ENCODE assay signal across 8 mouse cellular contexts in the genomic region with DNA sequence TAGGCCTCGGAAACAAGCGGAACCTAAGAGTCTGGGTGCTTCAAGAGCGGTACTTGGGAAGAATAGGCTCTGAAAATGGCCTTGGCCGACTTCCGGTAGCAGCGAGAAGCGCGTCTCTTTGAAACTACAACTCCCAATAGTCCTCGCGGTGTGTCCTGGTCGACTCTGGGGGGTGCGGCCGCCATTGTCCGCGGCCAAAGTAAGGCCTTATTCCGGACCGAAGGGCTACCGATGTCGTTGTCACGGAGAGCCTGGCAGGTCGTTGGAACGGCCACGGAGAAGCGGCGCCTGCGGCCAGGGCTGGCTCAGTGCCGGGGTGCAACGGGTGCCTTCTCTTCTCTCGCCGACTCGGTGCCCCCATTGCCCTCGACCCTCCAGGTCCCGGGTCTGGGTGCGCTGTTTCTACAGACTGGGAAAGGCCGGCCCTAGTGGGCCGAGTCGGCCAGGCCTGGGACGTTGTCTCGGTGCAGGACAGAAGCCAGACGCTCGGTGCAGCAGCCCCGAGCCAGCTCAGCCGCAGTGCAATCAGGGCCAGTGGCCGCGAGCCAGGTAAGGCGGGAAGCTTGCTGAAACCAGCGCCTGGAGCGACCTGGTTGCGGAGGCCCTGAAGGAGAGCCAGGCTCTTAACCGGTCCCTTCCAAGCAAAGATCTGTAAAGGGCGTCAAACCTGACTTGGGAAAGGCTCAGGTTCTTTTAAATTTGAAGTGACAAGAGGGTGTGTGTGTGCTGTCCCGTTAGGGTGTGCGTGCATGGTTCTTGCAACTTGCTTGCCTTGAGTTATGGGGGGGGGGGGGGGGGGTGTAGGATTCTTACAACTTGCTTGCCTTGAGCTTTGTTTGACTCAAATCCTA. TPM values are rescaled to one million over a fixed set of nuclear protein-coding genes. Genes with fewer than 3 reads are reported as not detected.
DNase-seq lines count a peak whose midpoint lies in the region; ATAC-seq and TF ChIP-seq lines count a peak whose summit lies in the region.

Gene Zfp606 (plus strand): TSS at position 136 of the 851 bp plus-strand sequence.

- H3K9me3 ChIP-seq in heart, embryonic 13.5 days: no peaks in the 10 kb centered on the region; the same call in 1 of the 2 replicates
- H3K9me3 ChIP-seq in liver, embryonic 12.5 days (replicated peaks): no peaks in the 10 kb centered on the region
- H3K9me3 ChIP-seq in stomach, embryonic 15.5 days: no peaks in the 10 kb centered on the region

- H3K36me3 ChIP-seq in heart, embryonic 13.5 days: peaks cover 33% of the 10 kb centered on the region
- H3K36me3 ChIP-seq in liver, embryonic 12.5 days: peaks cover 32% of the 10 kb centered on the region
- H3K36me3 ChIP-seq in stomach, embryonic 15.5 days: peaks cover 29% of the 10 kb centered on the region

- peaks cover 7% of the 10 kb centered on the region; the same call in 1 of the 2 replicates for H3K4me1 ChIP-seq in heart, embryonic 13.5 days
- peaks cover 7% of the 10 kb centered on the region for H3K4me1 ChIP-seq in liver, embryonic 12.5 days
- H3K4me1 ChIP-seq in stomach, embryonic 15.5 days: no peaks in the 10 kb centered on the region

- TF ChIP-seq POLR2A in brain, embryonic 14.5 days (IDR thresholded peaks at IDR 0.05; ENCODE audit: borderline replicate concordance, extremely low read depth, insufficient read depth, insufficient read length, poor library complexity, severe bottlenecking): peak; percentile 46; the same call in 1 of the 2 replicates

- peak; percentile 83 for DNase-seq in CD4-positive helper T cell, adult 2 months (ENCODE audit: low read depth, low spot score)
- peak; percentile 98 for DNase-seq in brain, embryonic 14.5 days (ENCODE audit: low read depth)
- peak; percentile 43 for DNase-seq in fat pad, adult 2 months (ENCODE audit: extremely low read depth, low read depth, low spot score)
- peak; percentile 91 for DNase-seq in kidney, postnatal 10 days
- DNase-seq in natural killer cell, adult 2 months (ENCODE audit: low spot score in 2 of 2): peak; percentile 67 to 73

- WGBS in heart, embryonic 13.5 days: under 1% methylated on average over 53 of the region's 53 CpGs
- whole genome bisulfite sequencing in liver, embryonic 12.5 days (ENCODE audit: insufficient replicate concordance): under 1% methylated on average over 53 of the region's 53 CpGs
- under 1% methylated on average over 53 of the region's 53 CpGs for WGBS in stomach, embryonic 15.5 days

- TF ChIP-seq CTCF in brain, embryonic 14.5 days (IDR thresholded peaks at IDR 0.05; ENCODE audit: borderline replicate concordance, extremely low read depth, insufficient read depth, insufficient read length): peak; percentile 31; the same call in 1 of the 2 replicates

- peak within 1 kb of the TSS; percentile 71 for H3K4me2 ChIP-seq in heart, embryonic 13.5 days
- peak within 1 kb of the TSS; percentile 79 for H3K4me2 ChIP-seq in liver, embryonic 12.5 days
- peak within 1 kb of the TSS; percentile 44 for H3K4me2 ChIP-seq in stomach, embryonic 15.5 days

- peak within 1 kb of the TSS; percentile 97 for H3K4me3 ChIP-seq in heart, embryonic 13.5 days
- peak within 1 kb of the TSS; percentile 82 for H3K4me3 ChIP-seq in liver, embryonic 12.5 days
- H3K4me3 ChIP-seq in stomach, embryonic 15.5 days (replicated peaks): peak within 1 kb of the TSS; percentile 89

- no peaks in the 10 kb centered on the region for H3K27me3 ChIP-seq in heart, embryonic 13.5 days (replicated peaks)
- H3K27me3 ChIP-seq in liver, embryonic 12.5 days (replicated peaks): no peaks in the 10 kb centered on the region
- H3K27me3 ChIP-seq in stomach, embryonic 15.5 days (replicated peaks): no peaks in the 10 kb centered on the region

- H3K9ac ChIP-seq in heart, embryonic 13.5 days: peak within 1 kb of the TSS; percentile 98
- peak within 1 kb of the TSS; percentile 79 for H3K9ac ChIP-seq in liver, embryonic 12.5 days
- peak within 1 kb of the TSS; percentile 81 for H3K9ac ChIP-seq in stomach, embryonic 15.5 days

- ATAC-seq in heart, embryonic 13.5 days (ENCODE audit: extremely low read depth, insufficient number of reproducible peaks, low FRiP score, low TSS enrichment): peak; percentile 70; the same call in 1 of the 2 replicates
- ATAC-seq in liver, embryonic 12.5 days: peak; percentile 94
- peak; percentile 98 for ATAC-seq in stomach, embryonic 15.5 days (ENCODE audit: insufficient read depth, low FRiP score, low read depth)

- peak within 1 kb of the TSS; percentile 94 for H3K27ac ChIP-seq in heart, embryonic 13.5 days (replicated peaks)
- H3K27ac ChIP-seq in liver, embryonic 12.5 days: peak within 1 kb of the TSS; percentile 63
- peak within 1 kb of the TSS; percentile 83 for H3K27ac ChIP-seq in stomach, embryonic 15.5 days

RNA-seq across cellular contexts. Expression of gene Zfp606, which starts in this region (rescaled TPM):
- 17.6 and 20.6 TPM in 2 replicates for polyA plus RNA-seq in brain, embryonic 14.5 days (2012; rRNA removed)
- polyA plus RNA-seq in heart, embryonic 13.5 days (2015; fragmentation: Nextera tagmentation; extraction: Ambion mirVana): 13.2 and 13.9 TPM in 2 replicates
- polyA plus RNA-seq in liver, embryonic 12.5 days (2016; fragmentation: Nextera tagmentation; extraction: Ambion mirVana): 5.7 and 5.9 TPM in 2 replicates
- 17.5 and 17.7 TPM in 2 replicates for polyA plus RNA-seq in stomach, embryonic 15.5 days (2015; fragmentation: Nextera tagmentation; extraction: Ambion mirVana)

Comparison
In these comparisons a context has a peak if more than half of its experiments do, and no peak if none do; other contexts are left out.
1. Peak in every context shown above with its lines: DNase-seq, ATAC-seq, H3K4me3 ChIP-seq and H3K27ac ChIP-seq.
2. DNase-seq: peak in every context shown above with its lines; median percentile 98 in brain, embryonic 14.5 days; 91 in kidney, postnatal 10 days; 83 in CD4-positive helper T cell, adult 2 months; 70 in natural killer cell, adult 2 months; 43 in fat pad, adult 2 months.